Mouse (Mus musculus): Measurements from ENCODE around the gene Nqo1. TPM values are rescaled to one million over a fixed set of nuclear protein-coding genes. Genes with fewer than 3 reads are reported as not detected.

Gene Nqo1
- polyA plus RNA-seq, 1 experiment, result 0.13 TPM

DNA sequence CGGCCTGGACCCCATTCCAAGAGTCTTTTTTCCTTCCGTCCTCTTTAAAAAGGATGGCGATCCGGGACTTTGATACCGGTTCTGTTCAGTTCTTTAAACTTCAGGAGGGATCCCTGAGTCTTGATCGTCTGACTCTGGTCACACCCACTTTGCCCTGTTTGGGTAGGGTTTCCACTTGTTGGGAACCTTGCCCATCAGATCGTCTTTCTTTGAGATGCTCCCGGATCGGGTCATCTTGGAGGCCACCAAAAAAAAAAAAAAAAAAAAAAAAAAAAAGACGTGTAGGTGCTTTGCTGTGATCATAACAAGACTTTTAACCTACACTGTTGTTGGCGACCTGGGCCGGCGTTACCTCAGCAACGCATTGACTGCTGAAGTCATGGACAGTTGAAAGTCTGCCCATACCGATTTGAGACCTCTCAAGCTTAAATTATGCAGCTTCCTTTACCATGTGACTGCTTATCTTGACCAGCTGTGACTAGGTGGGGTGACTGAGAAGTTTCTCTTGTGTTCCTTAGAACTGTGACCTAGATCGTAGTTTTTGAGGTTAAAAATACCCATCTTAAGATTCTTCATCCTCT lies 33.9 kb upstream of the Nqo1 start:
- H3K27me3 ChIP-seq (ENCODE audit: control insufficient read depth), result peaks cover 3% of the 10 kb centered on the region; the same call in 1 of the 2 replicates
- peaks cover 30% of the 10 kb centered on the region for H3K36me3 ChIP-seq (ENCODE audit: control insufficient read depth)
- peak; percentile 59; the same call in 2 of the 3 replicates for TF ChIP-seq TAL1 (IDR thresholded peaks at IDR 0.05; ENCODE audit: low read length)
- peak; percentile 79 for TF ChIP-seq GATA1 (IDR thresholded peaks at IDR 0.05; ENCODE audit: low read length)
- H3K4me3 ChIP-seq (replicated peaks), result peak overlapping the region; percentile 96
- H3K4me1 ChIP-seq (ENCODE audit: control insufficient read depth), result peaks cover 59% of the 10 kb centered on the region
- H3K9me3 ChIP-seq (ENCODE audit: control insufficient read depth, low read length), result no peaks in the 10 kb centered on the region

DNA sequence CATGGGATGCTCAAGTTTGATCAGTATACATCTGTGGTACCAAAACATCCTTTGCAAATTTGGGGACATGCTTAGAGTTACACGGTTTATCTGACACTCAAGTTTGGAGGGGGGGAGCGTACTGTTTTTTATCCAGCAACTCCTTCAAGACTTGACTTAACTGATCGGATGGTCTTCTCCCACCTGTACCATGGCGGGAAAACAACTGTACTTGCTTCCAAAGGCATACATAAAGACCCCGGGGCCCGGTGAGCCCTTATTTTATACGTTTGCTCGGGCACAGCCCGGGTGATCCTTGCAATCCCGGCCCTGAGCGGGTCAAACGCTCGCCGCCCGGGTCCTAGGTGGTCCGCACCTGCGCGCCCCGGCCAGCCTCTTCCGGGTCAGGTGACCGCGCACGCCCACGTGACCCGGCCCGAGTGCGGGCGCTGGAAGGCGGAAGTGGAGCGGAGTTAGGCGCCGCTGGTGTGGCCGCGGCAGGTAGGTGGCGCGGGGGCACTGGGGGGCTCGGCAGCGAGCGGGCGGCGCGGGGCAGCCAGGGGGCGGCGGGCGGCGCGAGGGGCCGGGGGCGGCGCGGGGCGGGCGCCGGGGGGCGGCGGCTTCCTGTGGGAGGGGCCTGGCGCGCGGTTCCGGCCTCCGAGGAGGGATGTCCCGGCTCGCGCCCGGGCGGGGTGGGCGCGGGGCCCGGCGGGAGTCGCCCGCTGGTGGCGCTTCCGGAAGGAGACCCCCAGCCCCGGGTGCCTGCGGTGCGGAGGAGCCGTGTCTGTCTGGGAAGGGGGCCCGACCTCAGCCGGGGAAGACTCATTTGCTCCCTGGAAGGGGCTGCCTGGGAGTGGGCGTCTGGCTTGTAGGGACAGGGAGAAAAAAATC lies 33.2 kb upstream of the Nqo1 start, which contains the start of gene Wwp2:
Gene Wwp2, plus strand, starts transcription at position 404 of the 870 bp plus-strand sequence.
- Histone ChIP-seq H3K4me1 (ENCODE audit: control insufficient read depth) (peaks cover 51% of the 10 kb centered on the region), H3K36me3 (ENCODE audit: control insufficient read depth) (peaks cover 22% of the 10 kb centered on the region), H3K4me3 (replicated peaks) (peak within 1 kb of the TSS; percentile 96), H3K27me3 (ENCODE audit: control insufficient read depth) (peaks cover 3% of the 10 kb centered on the region), H3K9me3 (ENCODE audit: control insufficient read depth, low read length) (no peaks in the 10 kb centered on the region)
- no peak for TF ChIP-seq GATA1 (IDR thresholded peaks at IDR 0.05; ENCODE audit: low read length)
- TF ChIP-seq TAL1 (IDR thresholded peaks at IDR 0.05; ENCODE audit: low read length), result no peak

DNA sequence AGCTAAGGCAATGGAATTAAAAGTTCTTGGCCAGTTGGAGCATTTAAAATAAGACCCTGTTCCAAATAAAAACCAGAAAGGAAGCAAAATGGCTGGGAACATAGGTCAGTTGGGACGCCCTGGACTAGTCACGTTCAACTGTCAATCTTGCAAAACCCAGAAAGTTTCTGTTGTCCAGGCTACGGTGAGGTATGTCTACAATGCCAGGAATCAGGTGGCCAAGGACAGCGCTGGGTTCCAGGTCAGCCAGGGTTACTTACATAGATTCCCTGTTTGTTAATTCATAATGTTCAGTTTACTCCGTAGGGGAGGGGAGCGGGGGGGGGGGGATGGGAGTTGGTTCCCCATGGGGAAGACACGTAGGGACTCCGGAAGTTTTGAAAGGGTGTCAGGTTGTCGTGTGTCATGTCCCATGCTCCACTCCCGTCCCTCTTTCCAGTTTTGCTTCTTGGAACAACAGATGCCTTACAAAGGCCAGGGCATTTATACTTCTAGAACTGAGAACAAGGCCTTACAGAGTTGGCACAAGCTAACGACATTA lies 32.5 kb upstream of the Nqo1 start:
- peaks cover 8% of the 10 kb centered on the region for H3K27me3 ChIP-seq (ENCODE audit: control insufficient read depth)
- H3K9me3 ChIP-seq (ENCODE audit: control insufficient read depth, low read length), result no peaks in the 10 kb centered on the region
- H3K4me1 ChIP-seq (ENCODE audit: control insufficient read depth), result peaks cover 44% of the 10 kb centered on the region
- TF ChIP-seq TAL1 (IDR thresholded peaks at IDR 0.05; ENCODE audit: low read length) (no peak), GATA1 (IDR thresholded peaks at IDR 0.05; ENCODE audit: low read length) (no peak)
- H3K36me3 ChIP-seq (ENCODE audit: control insufficient read depth), result peaks cover 15% of the 10 kb centered on the region
- H3K4me3 ChIP-seq (replicated peaks), result peak overlapping the region; percentile 96

DNA sequence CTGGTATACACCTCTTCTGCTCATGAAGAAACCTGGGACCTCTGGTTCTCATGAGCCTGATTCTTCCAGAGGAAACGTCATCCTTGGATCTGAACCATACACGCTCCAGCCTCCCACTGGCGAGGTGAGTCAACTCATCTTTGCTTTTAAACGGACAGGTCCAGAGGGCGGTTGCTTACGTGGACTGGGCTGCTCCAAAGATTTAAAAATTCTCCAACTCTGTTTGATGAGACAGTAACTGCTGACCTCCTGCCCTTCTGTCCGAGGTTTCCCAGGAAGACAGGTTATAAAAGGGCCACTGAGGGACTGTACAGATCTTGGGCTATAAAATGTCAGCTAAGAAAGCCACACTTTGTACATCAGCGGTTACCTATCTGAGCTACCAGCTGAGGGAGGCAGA lies 27.8 kb upstream of the Nqo1 start:
- TF ChIP-seq GATA1 (IDR thresholded peaks at IDR 0.05; ENCODE audit: low read length) (no peak), TAL1 (IDR thresholded peaks at IDR 0.05; ENCODE audit: low read length) (no peak)
- Histone ChIP-seq H3K4me1 (ENCODE audit: control insufficient read depth) (peaks cover 11% of the 10 kb centered on the region), H3K27me3 (ENCODE audit: control insufficient read depth) (peaks cover 16% of the 10 kb centered on the region), H3K36me3 (ENCODE audit: control insufficient read depth) (no peaks in the 10 kb centered on the region), H3K9me3 (ENCODE audit: control insufficient read depth, low read length) (peaks cover 3% of the 10 kb centered on the region), H3K4me3 (replicated peaks) (no peak overlapping the region)

DNA sequence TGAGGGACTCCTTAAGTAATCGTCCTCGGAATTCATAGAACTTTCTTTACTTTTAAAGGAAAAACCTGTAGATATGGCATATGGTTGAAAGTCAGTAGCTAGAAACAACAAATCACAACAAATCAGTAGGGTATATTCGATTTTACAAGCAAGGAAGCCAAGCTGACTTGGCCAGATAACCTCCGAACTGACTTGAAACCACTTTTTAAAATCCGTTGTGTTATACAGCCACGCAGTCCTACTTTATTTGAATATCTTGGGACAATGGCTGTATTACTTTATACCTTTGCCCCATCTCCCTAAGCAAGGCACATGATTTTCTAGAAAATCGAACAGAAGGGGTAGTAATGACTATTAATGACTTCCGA lies 22.2 kb upstream of the Nqo1 start:
- TF ChIP-seq TAL1 (IDR thresholded peaks at IDR 0.05; ENCODE audit: low read length) (no peak), GATA1 (IDR thresholded peaks at IDR 0.05; ENCODE audit: low read length) (no peak)
- peaks cover 43% of the 10 kb centered on the region for H3K4me1 ChIP-seq (ENCODE audit: control insufficient read depth)
- peak overlapping the region; percentile 96 for H3K4me3 ChIP-seq (replicated peaks)

DNA sequence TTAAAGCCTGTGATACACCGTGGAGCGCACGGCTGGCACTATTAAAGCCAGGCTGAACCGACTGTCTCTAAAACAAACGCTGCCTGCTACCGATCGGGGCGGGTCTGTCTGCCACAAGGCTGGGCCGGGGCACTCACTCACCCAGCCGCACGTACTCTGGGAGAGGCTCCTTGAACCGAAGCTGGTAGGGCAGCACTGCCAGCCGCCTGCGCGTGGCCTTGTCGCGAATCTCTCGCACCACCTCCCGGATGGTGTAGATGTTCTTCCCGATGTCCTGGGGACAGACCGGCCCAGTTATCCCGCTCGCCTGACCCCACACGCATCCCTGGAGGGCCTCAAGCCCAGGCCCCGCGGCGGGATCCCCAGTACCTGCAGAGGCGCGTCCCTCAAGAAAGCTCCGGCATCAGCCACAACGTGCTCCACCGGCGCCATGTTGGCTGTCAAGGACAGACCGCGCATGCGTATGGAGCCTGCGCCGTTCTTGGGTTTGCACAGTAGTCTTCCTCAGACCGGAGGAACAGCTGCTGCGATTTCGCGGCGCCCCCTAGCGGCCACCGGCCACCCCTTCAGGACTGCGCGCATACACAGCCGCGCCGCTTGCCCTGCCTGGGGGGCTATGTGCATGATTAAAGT lies 21.7 kb upstream of the Nqo1 start, which contains the start of gene Nob1:
Gene Nob1, minus strand, starts transcription at position 455 of the 633 bp plus-strand sequence.
- Histone ChIP-seq H3K36me3 (ENCODE audit: control insufficient read depth) (peaks cover 36% of the 10 kb centered on the region), H3K9me3 (ENCODE audit: control insufficient read depth, low read length) (no peaks in the 10 kb centered on the region), H3K4me1 (ENCODE audit: control insufficient read depth) (peaks cover 43% of the 10 kb centered on the region), H3K27me3 (ENCODE audit: control insufficient read depth) (peaks cover 4% of the 10 kb centered on the region), H3K4me3 (replicated peaks) (peak within 1 kb of the TSS; percentile 96)
- TF ChIP-seq GATA1 (IDR thresholded peaks at IDR 0.05; ENCODE audit: low read length) (no peak), TAL1 (IDR thresholded peaks at IDR 0.05; ENCODE audit: low read length) (no peak)

More for the DNA sequence above, 22.2 kb upstream of the Nqo1 start:
- Histone ChIP-seq H3K27me3 (ENCODE audit: control insufficient read depth) (peaks cover 8% of the 10 kb centered on the region), H3K9me3 (ENCODE audit: control insufficient read depth, low read length) (peaks cover 3% of the 10 kb centered on the region), H3K36me3 (ENCODE audit: control insufficient read depth) (peaks cover 31% of the 10 kb centered on the region)

DNA sequence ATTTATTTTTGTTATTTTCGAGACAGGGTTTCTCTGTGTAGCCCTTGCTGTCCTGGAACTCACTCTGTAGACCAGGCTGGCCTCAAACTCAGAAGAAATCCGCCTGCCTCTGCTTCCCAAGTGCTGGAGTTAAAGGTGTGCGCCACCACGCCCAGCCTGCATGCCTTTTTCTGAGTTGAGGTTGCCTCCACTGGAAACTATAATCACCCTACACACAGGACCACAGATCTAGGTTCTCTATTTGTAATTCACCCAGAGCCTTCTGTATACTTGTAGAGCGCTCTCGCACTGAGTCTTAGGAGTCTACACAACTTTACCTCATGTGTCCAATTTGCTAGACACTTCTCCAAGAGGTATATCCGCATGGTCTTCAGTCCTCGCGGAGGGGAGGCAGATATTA lies 21.2 kb upstream of the Nqo1 start:
- Histone ChIP-seq H3K9me3 (ENCODE audit: control insufficient read depth, low read length) (no peaks in the 10 kb centered on the region), H3K36me3 (ENCODE audit: control insufficient read depth) (peaks cover 42% of the 10 kb centered on the region), H3K27me3 (ENCODE audit: control insufficient read depth) (peaks cover 4% of the 10 kb centered on the region), H3K4me1 (ENCODE audit: control insufficient read depth) (peaks cover 43% of the 10 kb centered on the region), H3K4me3 (replicated peaks) (peak overlapping the region; percentile 96)
- no peak for TF ChIP-seq GATA1 (IDR thresholded peaks at IDR 0.05; ENCODE audit: low read length)

DNA sequence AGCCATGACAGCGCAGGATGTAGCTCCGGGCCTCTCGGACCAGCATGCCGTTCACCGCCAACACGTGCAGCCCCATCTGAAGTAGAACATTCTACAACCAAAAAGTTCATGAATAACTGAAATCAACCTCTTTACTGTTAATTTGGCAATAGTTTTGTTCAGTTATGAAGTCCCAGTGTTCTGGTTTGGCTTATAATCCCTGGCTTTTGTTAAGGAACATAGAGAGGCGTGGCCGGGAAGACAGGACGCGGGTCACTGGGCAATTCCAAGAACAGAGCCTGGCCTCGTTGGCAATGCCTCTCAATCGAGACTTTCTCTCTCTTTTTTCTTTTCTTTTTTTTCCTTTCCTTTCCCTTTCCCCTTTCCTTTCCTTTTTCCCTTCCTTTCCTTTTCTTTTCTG lies 14.0 kb upstream of the Nqo1 start:
- H3K9me3 ChIP-seq (ENCODE audit: control insufficient read depth, low read length), result no peaks in the 10 kb centered on the region
- peaks cover 99% of the 10 kb centered on the region for H3K36me3 ChIP-seq (ENCODE audit: control insufficient read depth)
- no peak overlapping the region for H3K4me3 ChIP-seq (replicated peaks)
- TF ChIP-seq GATA1 (IDR thresholded peaks at IDR 0.05; ENCODE audit: low read length) (no peak), TAL1 (IDR thresholded peaks at IDR 0.05; ENCODE audit: low read length) (no peak)
- H3K27me3 ChIP-seq (ENCODE audit: control insufficient read depth), result no peaks in the 10 kb centered on the region
- peaks cover 9% of the 10 kb centered on the region for H3K4me1 ChIP-seq (ENCODE audit: control insufficient read depth)

DNA sequence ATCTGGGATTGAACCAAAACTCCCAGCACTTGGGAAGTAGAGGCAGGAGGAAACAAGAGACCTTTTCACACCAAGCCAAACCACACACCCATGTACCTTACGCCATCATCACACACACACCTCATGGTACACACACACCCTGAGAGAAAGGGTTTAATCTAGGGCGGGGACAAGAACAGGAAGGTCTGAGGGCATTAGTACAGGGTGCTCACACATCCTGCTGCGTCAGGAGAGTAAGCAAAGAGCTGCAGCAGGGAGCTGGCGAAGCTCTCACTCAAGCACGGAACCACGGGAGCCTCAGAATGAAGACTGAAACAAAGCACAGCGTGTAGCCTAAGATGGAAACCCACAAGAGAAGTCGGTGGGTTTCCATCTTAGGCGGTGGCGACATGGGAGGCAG lies 10.9 kb upstream of the Nqo1 start:
- no peaks in the 10 kb centered on the region for H3K4me1 ChIP-seq (ENCODE audit: control insufficient read depth)
- no peaks in the 10 kb centered on the region for H3K27me3 ChIP-seq (ENCODE audit: control insufficient read depth)
- no peak overlapping the region for H3K4me3 ChIP-seq (replicated peaks)
- peaks cover 95% of the 10 kb centered on the region for H3K36me3 ChIP-seq (ENCODE audit: control insufficient read depth)
- no peak for TF ChIP-seq GATA1 (IDR thresholded peaks at IDR 0.05; ENCODE audit: low read length)
- no peak for TF ChIP-seq TAL1 (IDR thresholded peaks at IDR 0.05; ENCODE audit: low read length)
- H3K9me3 ChIP-seq (ENCODE audit: control insufficient read depth, low read length), result no peaks in the 10 kb centered on the region

All from erythroblast, embryonic 14.5 days (primary cell).